Mouse (Mus musculus): ENCODE measurements around the gene Kif5c. TPM values are rescaled to one million over a fixed set of nuclear protein-coding genes. Genes with fewer than 3 reads are reported as not detected.

Kif5c gene
- 218 and 254 TPM in 2 replicates for polyA plus RNA-seq (2014; fragmentation: Nextera tagmentation; extraction: Ambion mirVana)

GRCm38 (mm10) chr2:49618829-49619718 lies at the start of gene Kif5c:
Gene Kif5c (plus strand): TSS chr2:49619298.
- peak within 1 kb of the TSS; percentile 98 for H3K9ac ChIP-seq (replicated peaks; ENCODE audit: low read depth, low read length)
- 7% methylated on average over 38 of the region's 54 CpGs for WGBS
- H3K27me3 ChIP-seq (ENCODE audit: control insufficient read depth, insufficient read depth, low read length): peaks cover 2% of the 10 kb centered on the region; the same call in 1 of the 2 replicates
- peaks cover 13% of the 10 kb centered on the region for H3K4me1 ChIP-seq (ENCODE audit: control insufficient read depth, insufficient read depth, low read length)
- H3K4me3 ChIP-seq (ENCODE audit: low read depth, low read length): peak within 1 kb of the TSS; percentile 94
- H3K36me3 ChIP-seq (ENCODE audit: control insufficient read depth, insufficient read depth, low read length): no peaks in the 10 kb centered on the region; the same call in 1 of the 2 replicates
- H3K9me3 ChIP-seq (ENCODE audit: control insufficient read depth, low read length): no peaks in the 10 kb centered on the region
- peak within 1 kb of the TSS; percentile 54 for H3K4me2 ChIP-seq (ENCODE audit: low read depth, low read length)
- H3K27ac ChIP-seq (ENCODE audit: low read depth, low read length): peak within 1 kb of the TSS; percentile 92
- peak; percentile 99 for ATAC-seq (ENCODE audit: low read depth)

- ATAC-seq (ENCODE audit: low read depth): peak; percentile 29; the same call in 1 of the 2 replicates
- H3K36me3 ChIP-seq (ENCODE audit: control insufficient read depth, insufficient read depth, low read length): no peaks in the 10 kb centered on the region
- H3K9me3 ChIP-seq (ENCODE audit: control insufficient read depth, low read length): no peaks in the 10 kb centered on the region
- peaks cover 13% of the 10 kb centered on the region; the same call in 1 of the 2 replicates for H3K4me1 ChIP-seq (ENCODE audit: control insufficient read depth, insufficient read depth, low read length)
- WGBS: 55% methylated on average over 16 of the region's 16 CpGs
- H3K27me3 ChIP-seq (ENCODE audit: control insufficient read depth, insufficient read depth, low read length): no peaks in the 10 kb centered on the region
- H3K9ac ChIP-seq (replicated peaks; ENCODE audit: low read depth, low read length): no peak overlapping the region
- 0 out of 2 replicates have a peak overlapping the region, but pooled peaks have one; percentile 28 for H3K27ac ChIP-seq (ENCODE audit: low read depth, low read length)
- no peak overlapping the region for H3K4me3 ChIP-seq (ENCODE audit: low read depth, low read length)
- no peak overlapping the region for H3K4me2 ChIP-seq (ENCODE audit: low read depth, low read length)
Observed at GRCm38 (mm10) chr2:49569862-49570777, 49.0 kb upstream of the Kif5c start.

GRCm38 (mm10) chr2:49570778-49571101 lies 48.4 kb upstream of the Kif5c start:
- peak; percentile 18; the same call in 1 of the 2 replicates for ATAC-seq (ENCODE audit: low read depth)
- no peak overlapping the region for H3K27ac ChIP-seq (ENCODE audit: low read depth, low read length)
- no peaks in the 10 kb centered on the region for H3K27me3 ChIP-seq (ENCODE audit: control insufficient read depth, insufficient read depth, low read length)
- H3K4me1 ChIP-seq (ENCODE audit: control insufficient read depth, insufficient read depth, low read length): peaks cover 13% of the 10 kb centered on the region; the same call in 1 of the 2 replicates
- H3K4me2 ChIP-seq (ENCODE audit: low read depth, low read length): no peak overlapping the region
- no peak overlapping the region for H3K9ac ChIP-seq (replicated peaks; ENCODE audit: low read depth, low read length)
- H3K4me3 ChIP-seq (ENCODE audit: low read depth, low read length): no peak overlapping the region
- H3K36me3 ChIP-seq (ENCODE audit: control insufficient read depth, insufficient read depth, low read length): no peaks in the 10 kb centered on the region
- H3K9me3 ChIP-seq (ENCODE audit: control insufficient read depth, low read length): no peaks in the 10 kb centered on the region
- WGBS: 50% methylated on average over 6 of the region's 6 CpGs

- peak overlapping the region; percentile 18 for H3K27ac ChIP-seq (ENCODE audit: low read depth, low read length)
- H3K9ac ChIP-seq (replicated peaks; ENCODE audit: low read depth, low read length): no peak overlapping the region; the same call in 1 of the 2 replicates
- peaks cover 13% of the 10 kb centered on the region; the same call in 1 of the 2 replicates for H3K4me1 ChIP-seq (ENCODE audit: control insufficient read depth, insufficient read depth, low read length)
- H3K4me3 ChIP-seq (ENCODE audit: low read depth, low read length): no peak overlapping the region
- H3K4me2 ChIP-seq (ENCODE audit: low read depth, low read length): peak overlapping the region; percentile 19
- 73% methylated on average over 11 of the region's 11 CpGs for WGBS
- no peaks in the 10 kb centered on the region for H3K9me3 ChIP-seq (ENCODE audit: control insufficient read depth, low read length)
- H3K27me3 ChIP-seq (ENCODE audit: control insufficient read depth, insufficient read depth, low read length): no peaks in the 10 kb centered on the region
- H3K36me3 ChIP-seq (ENCODE audit: control insufficient read depth, insufficient read depth, low read length): no peaks in the 10 kb centered on the region
- peak; percentile 7; the same call in 1 of the 2 replicates for ATAC-seq (ENCODE audit: low read depth)
Observed at GRCm38 (mm10) chr2:49571159-49571920, 47.8 kb upstream of the Kif5c start.

- H3K9me3 ChIP-seq (ENCODE audit: control insufficient read depth, low read length): no peaks in the 10 kb centered on the region
- no peak overlapping the region; the same call in 1 of the 2 replicates for H3K9ac ChIP-seq (replicated peaks; ENCODE audit: low read depth, low read length)
- peaks cover 13% of the 10 kb centered on the region; the same call in 1 of the 2 replicates for H3K4me1 ChIP-seq (ENCODE audit: control insufficient read depth, insufficient read depth, low read length)
- peak overlapping the region; percentile 18 for H3K27ac ChIP-seq (ENCODE audit: low read depth, low read length)
- 29% methylated on average over 12 of the region's 12 CpGs for WGBS
- ATAC-seq (ENCODE audit: low read depth): peak; percentile 76
- H3K4me3 ChIP-seq (ENCODE audit: low read depth, low read length): no peak overlapping the region
- peak overlapping the region; percentile 19 for H3K4me2 ChIP-seq (ENCODE audit: low read depth, low read length)
- no peaks in the 10 kb centered on the region for H3K27me3 ChIP-seq (ENCODE audit: control insufficient read depth, insufficient read depth, low read length)
- no peaks in the 10 kb centered on the region for H3K36me3 ChIP-seq (ENCODE audit: control insufficient read depth, insufficient read depth, low read length)
Observed at GRCm38 (mm10) chr2:49572111-49572642, 46.9 kb upstream of the Kif5c start.

- H3K4me2 ChIP-seq (ENCODE audit: low read depth, low read length): peak overlapping the region; percentile 19; the same call in 1 of the 2 replicates
Observed at GRCm38 (mm10) chr2:49572684-49573083, 46.4 kb upstream of the Kif5c start.

GRCm38 (mm10) chr2:49573282-49573681 lies 45.8 kb upstream of the Kif5c start:
- Histone ChIP-seq H3K27ac (ENCODE audit: low read depth, low read length) (no peak overlapping the region), H3K9ac (replicated peaks; ENCODE audit: low read depth, low read length) (no peak overlapping the region), H3K4me3 (ENCODE audit: low read depth, low read length) (no peak overlapping the region), H3K4me1 (ENCODE audit: control insufficient read depth, insufficient read depth, low read length) (peaks cover 13% of the 10 kb centered on the region; the same call in 1 of the 2 replicates), H3K27me3 (ENCODE audit: control insufficient read depth, insufficient read depth, low read length) (no peaks in the 10 kb centered on the region), H3K4me2 (ENCODE audit: low read depth, low read length) (no peak overlapping the region), H3K9me3 (ENCODE audit: control insufficient read depth, low read length) (no peaks in the 10 kb centered on the region), H3K36me3 (ENCODE audit: control insufficient read depth, insufficient read depth, low read length) (no peaks in the 10 kb centered on the region)
- WGBS: 76% methylated on average over 3 of the region's 3 CpGs
- ATAC-seq (ENCODE audit: low read depth): no peak

More at GRCm38 (mm10) chr2:49572684-49573083, 46.4 kb upstream of the Kif5c start:
- no peak overlapping the region for H3K4me3 ChIP-seq (ENCODE audit: low read depth, low read length)
- 65% methylated on average over 9 of the region's 9 CpGs for WGBS
- no peaks in the 10 kb centered on the region for H3K27me3 ChIP-seq (ENCODE audit: control insufficient read depth, insufficient read depth, low read length)
- H3K36me3 ChIP-seq (ENCODE audit: control insufficient read depth, insufficient read depth, low read length): no peaks in the 10 kb centered on the region
- H3K4me1 ChIP-seq (ENCODE audit: control insufficient read depth, insufficient read depth, low read length): peaks cover 13% of the 10 kb centered on the region; the same call in 1 of the 2 replicates
- H3K9ac ChIP-seq (replicated peaks; ENCODE audit: low read depth, low read length): no peak overlapping the region; the same call in 1 of the 2 replicates
- peak overlapping the region; percentile 18 for H3K27ac ChIP-seq (ENCODE audit: low read depth, low read length)
- no peaks in the 10 kb centered on the region for H3K9me3 ChIP-seq (ENCODE audit: control insufficient read depth, low read length)
- ATAC-seq (ENCODE audit: low read depth): 0 out of 2 replicates have a peak, but pooled peaks have one; percentile 21

GRCm38 (mm10) chr2:49580585-49580984 lies 38.5 kb upstream of the Kif5c start:
- no peak overlapping the region for H3K27ac ChIP-seq (ENCODE audit: low read depth, low read length)
- ATAC-seq (ENCODE audit: low read depth): no peak
- 89% methylated on average over 3 of the region's 3 CpGs for WGBS
- no peaks in the 10 kb centered on the region for H3K9me3 ChIP-seq (ENCODE audit: control insufficient read depth, low read length)
- H3K9ac ChIP-seq (replicated peaks; ENCODE audit: low read depth, low read length): no peak overlapping the region
- H3K36me3 ChIP-seq (ENCODE audit: control insufficient read depth, insufficient read depth, low read length): no peaks in the 10 kb centered on the region
- no peaks in the 10 kb centered on the region for H3K27me3 ChIP-seq (ENCODE audit: control insufficient read depth, insufficient read depth, low read length)
- no peaks in the 10 kb centered on the region for H3K4me1 ChIP-seq (ENCODE audit: control insufficient read depth, insufficient read depth, low read length)
- no peak overlapping the region for H3K4me3 ChIP-seq (ENCODE audit: low read depth, low read length)
- H3K4me2 ChIP-seq (ENCODE audit: low read depth, low read length): no peak overlapping the region

Data from neural tube, embryonic 14.5 days (tissue).